Mouse (Mus musculus): ENCODE measurements around the gene Nup88. TPM values are rescaled to one million over a fixed set of nuclear protein-coding genes. Genes with fewer than 3 reads are reported as not detected.
A peak's percentile ranks its signal among the peaks of the same experiment; 100 is the strongest.

The Nup88 gene
- total RNA-seq, 2 experiments from 2014 or later: 53.2 to 55.8 TPM

DNA sequence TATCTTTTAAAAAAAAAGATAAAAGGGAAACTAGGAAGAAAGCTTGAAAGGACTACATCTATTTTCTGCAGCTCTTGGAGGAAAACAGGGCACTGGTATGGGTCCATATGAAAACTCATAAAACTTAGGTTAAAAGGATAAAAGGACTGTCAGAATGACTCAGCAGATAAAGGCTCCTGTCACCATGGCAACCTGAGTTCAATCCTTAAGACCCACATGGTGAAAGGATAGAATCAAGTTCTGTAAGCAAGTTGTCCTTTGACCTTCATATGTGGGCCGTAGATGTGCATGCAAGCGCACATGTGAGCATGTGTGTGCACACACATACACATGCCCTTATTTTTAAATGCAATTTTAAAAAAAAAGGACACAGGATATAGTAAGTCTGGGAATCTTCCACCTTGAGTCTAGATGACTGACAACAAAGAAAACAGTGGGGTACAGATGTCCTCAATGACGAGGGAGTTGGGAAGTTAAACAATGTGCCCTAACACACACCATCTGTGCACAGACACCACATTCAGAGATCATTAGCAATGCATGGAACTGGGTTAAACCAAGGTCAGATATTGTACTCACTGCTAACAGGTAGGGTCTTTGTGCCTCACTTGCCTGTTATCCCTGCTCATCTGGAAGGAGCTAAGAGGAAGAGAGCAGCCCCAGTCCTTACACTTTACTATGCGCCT, 5.4 kb downstream of the Nup88 start:
- Histone ChIP-seq H3K4me3 (no peak overlapping the region), H3K27ac (no peak overlapping the region)
- intact Hi-C loops (cut with DNase I): no loop called here
- no peak for TF ChIP-seq CTCF (IDR thresholded peaks at IDR 0.05)
- DNase-seq (ENCODE audit: extremely low spot score in 1 of 2, low spot score in 2 of 2): no peak

DNA sequence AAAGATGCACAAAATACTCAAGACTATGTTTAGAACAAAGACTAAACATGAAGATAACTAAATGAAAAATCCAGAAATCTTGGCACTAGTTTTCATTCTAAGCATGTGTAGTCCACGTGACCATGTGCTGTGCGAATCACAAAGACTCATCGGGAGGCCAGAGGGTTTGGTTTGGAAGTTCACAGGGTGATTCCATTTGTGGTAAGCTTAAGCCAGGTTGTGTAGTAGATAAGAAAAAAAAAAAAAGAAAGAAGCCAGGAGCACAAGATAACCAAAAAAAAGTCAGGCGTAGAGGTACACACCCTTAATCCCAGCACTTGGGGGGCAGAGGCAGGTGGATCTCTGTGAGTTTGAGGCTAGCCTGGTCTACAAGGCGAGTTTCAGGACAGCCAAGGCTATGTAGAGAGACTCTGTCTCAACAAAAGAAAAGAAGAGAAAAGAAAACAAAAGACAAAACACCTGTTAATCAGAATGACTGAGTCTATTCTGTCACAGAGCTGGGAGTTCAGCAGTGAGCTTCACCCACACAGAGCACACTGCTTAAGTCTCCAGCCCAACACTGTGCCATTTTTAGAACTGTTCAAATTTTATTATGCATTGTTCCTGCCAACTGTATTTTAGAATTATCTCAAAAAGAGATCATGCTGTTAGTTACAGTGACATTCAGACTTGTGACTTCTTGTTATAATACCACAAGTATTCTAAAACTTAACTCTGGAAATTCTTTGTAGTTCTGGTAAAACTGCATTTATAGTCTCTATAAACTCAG, 8.8 kb downstream of the Nup88 start:
- Histone ChIP-seq H3K27ac (no peak overlapping the region), H3K4me3 (no peak overlapping the region)
- DNase-seq (ENCODE audit: extremely low spot score in 1 of 2, low spot score in 2 of 2): no peak
- intact Hi-C loops (cut with DNase I): no loop called here
- no peak for TF ChIP-seq CTCF (IDR thresholded peaks at IDR 0.05)

- intact Hi-C loops (cut with DNase I): no loop called here
- no peak for TF ChIP-seq CTCF (IDR thresholded peaks at IDR 0.05)
- Histone ChIP-seq H3K4me3 (no peak overlapping the region), H3K27ac (no peak overlapping the region)
- DNase-seq (ENCODE audit: extremely low spot score in 1 of 2, low spot score in 2 of 2): no peak
These were observed 15.1 kb downstream of the Nup88 start for GRCm38 (mm10) chr11:70954711-70955110.

DNA sequence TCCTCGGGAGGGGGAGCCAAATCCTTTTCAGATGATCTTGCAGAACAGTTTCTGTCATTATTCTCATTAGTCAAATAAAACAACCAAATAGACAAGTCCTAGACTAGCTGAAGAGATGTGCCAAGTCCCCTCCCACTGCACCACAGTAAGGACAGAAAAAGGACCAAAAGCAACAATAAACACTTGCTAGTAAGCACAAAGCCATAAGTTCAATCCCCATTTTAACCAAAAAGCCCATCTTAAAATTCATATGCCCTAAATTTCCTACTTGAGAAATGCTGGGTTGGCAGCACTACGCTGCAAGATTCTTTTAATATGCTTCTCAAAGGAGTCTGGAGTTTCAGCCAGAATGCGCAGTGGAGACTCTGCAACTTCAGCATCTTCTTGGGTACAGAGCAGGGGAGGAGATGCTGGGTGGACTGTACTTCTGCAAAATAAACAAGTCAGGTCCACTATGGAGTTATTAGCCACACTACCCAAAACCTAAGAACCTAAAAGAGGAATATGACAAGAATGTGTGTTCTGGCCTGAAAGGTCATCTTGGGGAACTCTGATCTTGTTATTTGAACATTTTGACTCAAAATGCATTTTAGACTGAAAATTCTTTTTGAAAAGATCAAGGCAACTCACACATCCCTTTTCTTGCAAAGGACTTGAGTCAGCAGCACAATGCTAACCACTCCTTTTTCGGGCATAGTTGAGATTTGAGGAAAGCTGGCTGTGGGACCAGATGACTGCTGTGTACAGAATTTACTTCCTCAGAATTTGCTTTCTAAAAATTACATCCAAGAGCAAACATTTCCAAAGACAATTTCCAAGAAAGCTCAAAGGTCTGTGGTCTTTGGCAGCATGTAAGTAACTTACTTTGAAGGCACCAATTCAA, 24.6 kb downstream of the Nup88 start:
- intact Hi-C loops (cut with DNase I): no loop called here
- no peak for TF ChIP-seq CTCF (IDR thresholded peaks at IDR 0.05)
- DNase-seq (ENCODE audit: extremely low spot score in 1 of 2, low spot score in 2 of 2): no peak
- H3K27ac ChIP-seq: peak overlapping the region; percentile 60
- no peak overlapping the region for H3K4me3 ChIP-seq

DNA sequence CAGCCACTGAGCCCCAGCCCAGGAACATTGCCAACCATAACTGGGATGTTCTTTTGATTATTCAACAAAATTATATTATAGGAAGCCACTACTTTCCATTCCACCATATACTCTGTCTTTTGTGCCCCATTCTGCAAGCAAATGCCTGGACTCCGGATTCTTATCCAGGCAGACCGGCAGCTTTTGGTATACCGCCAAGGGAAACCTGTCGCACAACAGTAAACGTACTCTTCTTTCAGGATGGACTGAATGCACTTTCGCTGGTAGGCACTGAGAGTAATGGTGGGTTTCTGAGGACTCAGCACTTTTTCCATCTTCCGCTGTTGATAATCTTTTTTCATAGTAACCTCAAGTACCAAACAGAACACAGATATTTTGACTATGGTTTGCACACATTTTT, 26.1 kb downstream of the Nup88 start:
- H3K4me3 ChIP-seq: no peak overlapping the region
- DNase-seq (ENCODE audit: extremely low spot score in 1 of 2, low spot score in 2 of 2): no peak
- TF ChIP-seq CTCF (IDR thresholded peaks at IDR 0.05): no peak
- intact Hi-C loops (cut with DNase I): no loop called here
- no peak overlapping the region for H3K27ac ChIP-seq

DNA sequence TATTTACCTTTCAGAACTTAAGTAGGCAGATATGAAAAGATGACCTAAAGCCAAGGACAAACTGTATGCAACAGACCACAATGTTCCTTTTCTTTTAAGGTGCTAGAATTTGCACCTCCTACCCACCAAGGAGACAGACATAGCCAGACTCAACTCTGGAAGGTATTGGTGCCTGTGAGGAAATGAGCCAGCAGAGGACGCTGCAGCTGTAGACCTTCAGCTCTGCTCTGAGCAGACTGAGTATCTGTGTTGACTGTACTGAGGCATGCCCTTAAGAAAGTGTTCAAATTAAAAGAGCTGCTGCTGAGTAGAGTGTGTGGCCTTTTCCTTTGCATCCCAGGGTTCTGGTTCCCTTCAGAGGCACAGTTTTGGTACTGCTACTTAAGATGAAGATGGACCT, 27.2 kb downstream of the Nup88 start:
- intact Hi-C loops (cut with DNase I): no loop called here
- no peak overlapping the region for H3K27ac ChIP-seq
- peak; percentile 31 for TF ChIP-seq CTCF (IDR thresholded peaks at IDR 0.05)
- H3K4me3 ChIP-seq: no peak overlapping the region
- no peak for DNase-seq (ENCODE audit: extremely low spot score in 1 of 2, low spot score in 2 of 2)

- no peak overlapping the region for H3K27ac ChIP-seq
- intact Hi-C loops (cut with DNase I): no loop called here
- DNase-seq (ENCODE audit: extremely low spot score in 1 of 2, low spot score in 2 of 2): no peak
- TF ChIP-seq CTCF (IDR thresholded peaks at IDR 0.05): no peak; the same call in 1 of the 2 replicates
- no peak overlapping the region for H3K4me3 ChIP-seq
These were observed 34.5 kb downstream of the Nup88 start for GRCm38 (mm10) chr11:70935316-70935715.

GRCm38 (mm10) chr11:70931461-70931860, 38.3 kb downstream of the Nup88 start:
- no peak overlapping the region for H3K27ac ChIP-seq
- no peak for TF ChIP-seq CTCF (IDR thresholded peaks at IDR 0.05)
- H3K4me3 ChIP-seq: no peak overlapping the region
- intact Hi-C loops (cut with DNase I): no loop called here
- DNase-seq (ENCODE audit: extremely low spot score in 1 of 2, low spot score in 2 of 2): no peak

DNA sequence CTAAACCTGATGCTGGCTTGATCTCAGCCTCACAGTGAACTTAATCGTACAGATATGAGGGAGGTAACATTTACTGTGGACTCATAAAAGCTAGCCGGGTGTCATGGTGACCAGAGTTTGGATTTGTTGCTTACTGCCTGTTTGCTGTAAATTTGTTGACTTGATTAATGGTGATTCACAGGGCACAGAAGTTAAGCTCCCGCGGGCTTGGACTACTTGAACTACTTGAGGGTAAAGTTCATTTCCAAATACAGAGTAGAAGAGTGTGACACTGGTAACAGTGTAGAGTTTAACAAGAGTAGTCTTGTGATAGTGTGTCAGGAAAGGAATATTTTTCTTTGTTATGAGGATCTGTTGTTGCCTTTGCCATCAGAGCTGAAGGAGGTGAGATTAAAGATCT, 50.2 kb downstream of the Nup88 start:
- TF ChIP-seq CTCF (IDR thresholded peaks at IDR 0.05): no peak
- Histone ChIP-seq H3K4me3 (no peak overlapping the region), H3K27ac (no peak overlapping the region)
- intact Hi-C loops (cut with DNase I): no loop called here
- no peak for DNase-seq (ENCODE audit: extremely low spot score in 1 of 2, low spot score in 2 of 2)

DNA sequence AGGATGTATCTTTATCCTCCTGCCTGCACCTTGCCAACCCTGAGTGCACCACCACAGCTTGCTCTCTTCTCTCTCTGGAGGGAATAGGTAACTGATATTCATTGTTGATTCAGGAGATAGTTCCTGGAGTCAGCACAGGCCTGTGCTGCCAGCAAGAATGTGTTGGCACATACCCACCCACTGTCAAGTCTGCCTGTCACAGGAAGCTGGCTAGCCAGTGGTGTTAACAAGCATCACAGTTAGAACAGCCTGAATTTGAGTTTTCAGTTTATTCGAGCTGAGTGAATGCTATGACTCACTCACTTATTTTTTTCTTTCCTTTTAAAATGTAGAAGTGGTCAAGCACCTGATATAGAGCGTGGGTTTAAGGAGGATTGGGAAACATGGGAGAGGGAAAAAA, 51.9 kb downstream of the Nup88 start:
- intact Hi-C loops (cut with DNase I): no loop called here
- peak overlapping the region; percentile 64; the same call in 1 of the 2 replicates for H3K27ac ChIP-seq
- DNase-seq (ENCODE audit: extremely low spot score in 1 of 2, low spot score in 2 of 2): peak; percentile 32 to 39
- no peak for TF ChIP-seq CTCF (IDR thresholded peaks at IDR 0.05)
- no peak overlapping the region for H3K4me3 ChIP-seq

DNA sequence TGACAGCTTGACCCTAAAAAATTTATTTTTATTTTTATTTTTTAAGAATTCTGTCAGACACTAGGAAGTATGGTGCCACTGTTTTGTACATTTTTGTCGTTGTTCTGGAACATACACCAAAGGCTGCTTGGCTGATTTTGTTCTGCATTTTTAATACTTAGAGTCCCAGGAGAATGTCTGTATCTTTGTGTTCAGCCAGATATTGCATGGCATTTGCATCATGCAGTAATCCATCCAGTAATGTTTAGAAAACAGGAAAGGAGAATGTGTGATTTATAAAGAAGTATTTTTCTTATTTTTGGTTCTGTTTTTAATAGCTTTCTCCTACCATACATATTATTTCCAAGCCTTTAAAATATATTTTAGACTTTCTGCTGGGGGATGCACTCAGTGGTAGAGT, 57.9 kb downstream of the Nup88 start:
- intact Hi-C loops (cut with DNase I): no loop called here

GRCm38 (mm10) chr11:70911323-70911722, 58.5 kb downstream of the Nup88 start:
- no peak for TF ChIP-seq CTCF (IDR thresholded peaks at IDR 0.05)
- DNase-seq (ENCODE audit: extremely low spot score in 1 of 2, low spot score in 2 of 2): no peak
- H3K27ac ChIP-seq: no peak overlapping the region
- no peak overlapping the region for H3K4me3 ChIP-seq
- intact Hi-C loops (cut with DNase I): no loop called here

More for the DNA sequence above, 57.9 kb downstream of the Nup88 start:
- H3K27ac ChIP-seq: no peak overlapping the region
- DNase-seq (ENCODE audit: extremely low spot score in 1 of 2, low spot score in 2 of 2): no peak
- no peak for TF ChIP-seq CTCF (IDR thresholded peaks at IDR 0.05)
- no peak overlapping the region for H3K4me3 ChIP-seq

All from left cerebral cortex, adult 2 months (tissue).